Mouse (Mus musculus) midbrain, embryonic 10.5 days (tissue): Measurements from ENCODE around the gene Dus3l. TPM values are rescaled to one million over a fixed set of nuclear protein-coding genes. Genes with fewer than 3 reads are reported as not detected.

ENCODE experiments used
- DNase-seq: peaks from one replicate; pipeline ENCODE4 v3.0.0-alpha.2; 2017; ENCODE audit warnings: low spot score
- H3K27ac ChIP-seq: fragments of 300-500 bp; sonication (generic); replicated peaks from 2 replicates; pipeline ENCODE4 v1.5.1; 2016; ENCODE audit warnings: mild to moderate bottlenecking
- H3K27me3 ChIP-seq: fragments of 300-500 bp; sonication (generic); 2 replicates; pipeline ENCODE4 v1.6.1; 2016; ENCODE audit warnings: low read depth, mild to moderate bottlenecking; ENCODE audit not compliant: poor library complexity, severe bottlenecking
- H3K36me3 ChIP-seq: fragments of 300-500 bp; sonication (generic); 2 replicates; pipeline ENCODE4 v1.6.1; 2016; ENCODE audit warnings: mild to moderate bottlenecking, moderate library complexity
- H3K4me1 ChIP-seq: fragments of 300-500 bp; sonication (generic); 2 replicates; pipeline ENCODE4 v1.6.1; 2016
- H3K4me3 ChIP-seq: fragments of 300-500 bp; sonication (generic); 2 replicates; pipeline ENCODE4 v1.5.1; 2016; ENCODE audit warnings: mild to moderate bottlenecking, moderate library complexity
- H3K9me3 ChIP-seq: fragments of 300-500 bp; sonication (generic); replicated peaks from 2 replicates; pipeline ENCODE4 v1.6.1; 2016; ENCODE audit warnings: mild to moderate bottlenecking
- WGBS: fragments of 180-500 bp; shearing (Covaris S2); methylation state at CpG from one replicate; pipeline ENCODE4 v1.1.7; 2016; 5-methylcytosine and 5-hydroxymethylcytosine counted together
- polyA plus RNA-seq: library from polyadenylated mRNA; unstranded; fragments of >200 nt; fragmentation: Nextera tagmentation; extraction: Ambion mirVana; gene quantifications from 2 replicates; pipeline ENCODE4 v1.2.1, GENCODE M21; 2016

Gene Dus3l
- polyA plus RNA-seq, 1 experiment from 2014 or later = 44.7 TPM

DNA sequence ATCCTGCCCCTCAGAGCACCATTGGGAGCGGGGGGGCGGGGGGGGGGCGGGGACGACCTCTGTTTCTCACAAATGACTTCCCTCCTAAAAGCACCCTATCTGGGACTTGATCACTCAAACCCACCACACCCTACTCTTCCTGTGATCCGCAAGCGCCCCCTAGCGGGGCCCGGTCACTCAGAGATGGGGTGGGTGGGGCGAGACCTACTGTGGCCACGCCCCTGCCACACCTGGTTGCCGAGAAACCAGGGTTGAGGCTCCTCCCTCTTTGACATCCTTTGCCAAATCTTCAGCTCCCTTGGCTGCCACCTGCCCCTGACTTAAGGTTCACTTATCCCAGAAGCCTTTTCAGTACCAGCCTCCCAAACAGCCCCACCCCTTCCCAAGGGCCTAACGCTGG is 6.4 kb upstream of the Dus3l start:
- Histone ChIP-seq H3K36me3 (no peaks in the 10 kb centered on the region), H3K27me3 (peaks cover 84% of the 10 kb centered on the region), H3K9me3 (no peaks in the 10 kb centered on the region), H3K27ac (0 out of 2 replicates have a peak overlapping the region, but pooled peaks have one; percentile 69), H3K4me3 (peak overlapping the region; percentile 61; the same call in 1 of the 2 replicates), H3K4me1 (peaks cover 59% of the 10 kb centered on the region)
- peak; percentile 61 for DNase-seq
- 3% methylated on average over 12 of the region's 12 CpGs for WGBS

DNA sequence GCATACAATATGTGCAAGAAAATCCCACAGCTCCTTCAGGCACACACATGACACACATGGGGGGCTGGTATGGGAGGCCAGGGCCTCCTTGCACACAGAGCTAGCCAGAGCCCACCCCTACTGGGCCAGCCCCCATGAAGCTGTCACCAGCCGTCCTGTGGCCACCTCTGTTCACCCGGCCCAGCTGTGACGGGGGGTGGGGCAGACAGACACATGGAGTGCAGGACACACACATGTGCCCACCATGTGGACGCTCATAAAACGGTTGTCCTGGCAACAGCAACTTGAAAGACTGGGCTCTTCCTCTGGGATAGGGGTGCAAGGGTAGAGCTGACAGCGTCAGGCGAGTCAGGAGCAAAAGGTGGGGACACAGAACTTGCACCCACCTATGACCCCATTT is 5.3 kb upstream of the Dus3l start:
- no peak overlapping the region for H3K27ac ChIP-seq
- peaks cover 73% of the 10 kb centered on the region for H3K27me3 ChIP-seq
- H3K4me1 ChIP-seq = peaks cover 52% of the 10 kb centered on the region
- no peaks in the 10 kb centered on the region for H3K36me3 ChIP-seq
- H3K4me3 ChIP-seq = 0 out of 2 replicates have a peak overlapping the region, but pooled peaks have one; percentile 7
- no peaks in the 10 kb centered on the region for H3K9me3 ChIP-seq
- no peak for DNase-seq
- 66% methylated on average over 7 of the region's 7 CpGs for WGBS

DNA sequence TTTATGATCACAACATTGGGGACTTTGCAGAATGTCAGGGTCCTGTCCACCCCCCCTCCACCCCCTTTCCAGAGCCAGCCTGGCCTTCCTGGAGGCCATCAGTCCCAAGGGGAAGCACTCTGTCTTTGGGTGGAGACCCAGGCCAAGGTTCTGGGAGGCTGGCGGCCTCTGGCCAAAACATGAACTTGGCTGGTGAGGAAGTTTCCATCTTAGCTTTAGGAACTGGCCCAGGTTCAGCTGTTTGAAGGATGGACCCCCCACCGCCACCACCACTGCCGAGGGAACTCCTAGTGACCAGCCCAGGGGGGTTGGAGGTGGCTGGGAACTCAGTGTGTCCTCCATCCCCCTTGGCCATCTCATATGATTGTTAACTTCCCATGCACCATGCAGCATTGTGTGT is 3.5 kb upstream of the Dus3l start:
- no peaks in the 10 kb centered on the region for H3K9me3 ChIP-seq
- H3K4me3 ChIP-seq = no peak overlapping the region
- WGBS = 77% methylated on average over 3 of the region's 3 CpGs
- peaks cover 61% of the 10 kb centered on the region for H3K4me1 ChIP-seq
- H3K36me3 ChIP-seq = no peaks in the 10 kb centered on the region
- no peak for DNase-seq
- H3K27me3 ChIP-seq = peaks cover 55% of the 10 kb centered on the region
- peak overlapping the region; percentile 90; the same call in 1 of the 2 replicates for H3K27ac ChIP-seq

DNA sequence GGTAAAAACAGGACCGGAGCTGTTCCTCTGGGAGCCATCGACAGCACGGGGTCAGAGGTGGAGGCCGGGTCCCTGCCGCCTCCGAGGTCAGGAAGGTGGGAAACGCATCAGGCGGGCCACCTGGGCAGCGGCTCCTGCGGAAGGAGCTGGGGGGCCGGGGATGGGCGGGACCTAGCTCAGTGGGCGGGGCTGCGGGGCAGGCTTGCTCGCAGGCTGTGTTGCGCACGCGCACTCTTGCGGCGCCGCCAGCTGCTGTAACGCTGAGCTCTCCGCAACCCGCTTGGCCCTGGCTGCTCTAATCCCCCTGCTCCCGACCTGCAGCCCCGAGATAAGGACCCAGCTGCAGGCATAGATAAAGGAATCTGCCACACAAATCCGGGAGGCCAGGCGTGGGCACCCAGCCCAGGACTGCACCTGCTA is 2.6 kb upstream of the Dus3l start:
- H3K27ac ChIP-seq = peak overlapping the region; percentile 90
- DNase-seq = peak; percentile 91
- H3K4me1 ChIP-seq = peaks cover 56% of the 10 kb centered on the region
- H3K9me3 ChIP-seq = no peaks in the 10 kb centered on the region
- peaks cover 7% of the 10 kb centered on the region for H3K36me3 ChIP-seq
- H3K27me3 ChIP-seq = peaks cover 46% of the 10 kb centered on the region
- under 1% methylated on average over 28 of the region's 28 CpGs for WGBS
- peak overlapping the region; percentile 62 for H3K4me3 ChIP-seq

DNA sequence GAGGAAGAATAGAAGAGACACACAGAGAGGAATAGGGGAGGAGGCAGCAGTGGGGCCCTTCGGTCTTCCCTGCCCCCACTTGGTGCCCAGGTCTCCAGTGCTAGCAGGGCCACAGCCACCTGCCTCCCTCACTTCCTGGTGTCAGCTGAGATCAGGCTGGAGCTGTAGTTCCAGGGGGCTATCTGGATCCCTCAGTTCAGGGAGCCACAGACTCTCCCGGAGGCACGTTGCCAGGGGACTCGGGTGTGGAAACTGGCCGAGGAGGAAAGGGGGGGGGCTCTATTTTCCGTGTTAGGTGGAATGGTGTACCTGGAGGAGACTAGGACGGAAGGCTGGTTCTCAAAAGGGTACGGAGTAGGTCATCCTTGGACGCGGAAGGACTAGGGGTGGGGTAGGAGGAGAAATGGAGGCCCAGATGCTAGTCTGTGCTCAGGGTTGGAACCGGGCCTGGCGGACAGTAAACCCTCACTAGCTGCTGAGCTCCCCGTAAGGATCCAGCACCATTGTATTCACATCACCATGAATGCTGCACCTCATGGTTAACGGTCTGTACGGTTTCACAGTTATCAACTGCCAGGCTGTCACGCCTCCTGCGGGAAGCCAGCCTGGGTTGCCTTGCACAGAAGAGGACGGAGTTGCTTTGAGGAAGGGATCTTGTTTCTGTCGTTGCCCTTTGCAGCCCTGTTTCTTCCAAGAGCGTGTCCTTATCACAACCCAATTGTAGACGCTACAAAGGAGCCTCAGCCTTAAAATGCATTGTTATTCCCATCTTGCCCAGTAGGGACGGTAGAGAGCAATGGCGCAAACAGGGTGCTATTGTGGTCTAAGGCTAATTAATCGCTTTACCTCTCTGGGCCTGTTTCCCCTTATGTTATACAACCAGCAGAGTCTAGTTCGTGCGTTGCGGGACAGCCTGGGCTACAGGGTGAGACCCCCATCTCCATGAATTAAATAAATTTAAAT is 1.5 kb upstream of the Dus3l start:
- 47% methylated on average over 27 of the region's 27 CpGs for WGBS
- Histone ChIP-seq H3K36me3 (peaks cover 18% of the 10 kb centered on the region), H3K27me3 (peaks cover 35% of the 10 kb centered on the region), H3K4me3 (peak overlapping the region; percentile 62; the same call in 1 of the 2 replicates), H3K27ac (peak overlapping the region; percentile 97), H3K4me1 (peaks cover 45% of the 10 kb centered on the region), H3K9me3 (no peaks in the 10 kb centered on the region)
- DNase-seq = peak; percentile 61

DNA sequence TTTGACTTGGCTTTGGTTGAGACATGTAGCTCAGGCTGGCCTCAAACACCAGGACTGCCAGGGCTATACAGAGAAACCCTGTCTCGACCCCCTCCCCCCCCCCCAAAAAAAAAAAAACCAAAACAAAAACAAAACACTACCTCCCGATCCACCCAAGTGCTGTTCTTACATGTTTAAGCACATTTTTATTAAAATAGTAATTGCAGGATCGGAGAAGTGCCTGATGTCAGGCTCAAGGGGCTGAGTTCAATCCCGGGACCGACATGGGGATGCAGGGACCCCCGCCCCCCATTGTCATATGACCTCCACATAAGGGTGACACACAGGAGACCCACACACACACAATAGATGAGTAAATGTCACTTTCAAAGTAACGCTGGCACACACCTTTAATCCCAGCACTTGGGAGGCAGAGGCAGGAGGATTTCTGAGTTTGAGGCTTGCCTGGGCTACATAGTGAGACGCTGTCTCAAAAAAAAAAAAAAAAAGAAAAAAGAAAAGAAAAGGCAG is 761 bp upstream of the Dus3l start:
- H3K27me3 ChIP-seq = peaks cover 28% of the 10 kb centered on the region
- H3K27ac ChIP-seq = peak overlapping the region; percentile 97
- H3K9me3 ChIP-seq = no peaks in the 10 kb centered on the region
- no peak for DNase-seq
- peaks cover 25% of the 10 kb centered on the region for H3K36me3 ChIP-seq
- peaks cover 44% of the 10 kb centered on the region for H3K4me1 ChIP-seq
- 75% methylated on average over 8 of the region's 8 CpGs for WGBS
- peak overlapping the region; percentile 85 for H3K4me3 ChIP-seq

DNA sequence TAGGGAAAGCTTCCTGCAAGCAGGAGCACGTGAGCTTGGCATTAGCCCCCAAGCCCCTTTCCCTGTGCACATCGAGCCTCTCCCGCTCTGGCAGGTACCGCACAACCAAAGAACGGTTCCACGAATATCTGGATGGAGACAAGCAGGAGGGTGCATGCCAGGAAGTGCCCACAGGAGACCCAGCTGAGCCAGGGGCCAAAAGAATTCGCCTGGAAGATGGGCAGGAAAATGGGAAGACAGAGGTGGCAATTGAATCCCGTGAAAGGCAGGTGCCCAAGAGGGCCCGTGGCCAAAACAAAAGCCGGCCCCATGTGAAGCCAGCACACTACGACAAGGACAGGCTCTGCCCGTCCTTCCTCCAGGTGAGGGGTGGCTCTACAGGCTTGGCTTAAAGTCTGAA is 874 bp downstream of the Dus3l start:
- peaks cover 11% of the 10 kb centered on the region for H3K27me3 ChIP-seq

DNA sequence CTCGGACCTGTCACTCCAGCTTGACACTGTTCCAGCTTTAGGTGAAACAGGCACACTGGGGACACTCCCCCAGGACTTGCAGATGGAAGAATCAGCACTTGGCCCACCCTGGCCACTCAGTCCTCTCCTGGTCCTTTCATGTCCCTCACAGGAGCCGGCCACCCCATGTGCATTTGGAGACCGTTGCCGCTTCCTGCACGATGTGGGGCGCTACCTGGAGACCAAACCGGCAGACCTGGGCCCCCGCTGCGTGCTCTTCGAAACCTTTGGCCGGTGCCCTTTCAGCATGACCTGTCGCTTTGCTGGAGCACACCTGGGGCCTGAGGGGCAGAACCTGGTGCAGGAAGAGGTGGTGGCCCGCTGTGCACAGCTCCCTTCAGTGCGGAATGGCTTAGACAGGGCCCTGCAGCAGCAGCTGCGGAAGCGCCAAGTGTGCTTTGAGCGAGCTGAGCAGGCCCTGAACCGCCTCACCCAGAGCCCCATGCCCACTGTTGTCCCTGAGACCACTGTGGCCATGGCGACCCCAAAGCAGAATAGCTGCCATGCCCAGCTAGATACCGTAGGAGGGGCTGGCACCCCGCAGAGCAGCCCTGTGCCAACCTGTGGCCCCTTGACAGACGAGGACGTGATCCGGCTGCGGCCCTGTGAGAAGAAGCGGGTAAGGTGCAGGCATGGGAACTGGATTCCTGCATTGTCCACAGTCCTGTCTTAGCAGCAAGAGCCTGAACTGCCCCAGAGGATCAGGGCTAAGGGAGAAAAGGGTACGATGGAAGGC is 2.3 kb downstream of the Dus3l start:
- H3K36me3 ChIP-seq = peaks cover 55% of the 10 kb centered on the region
- H3K27me3 ChIP-seq = no peaks in the 10 kb centered on the region
- H3K4me1 ChIP-seq = peaks cover 28% of the 10 kb centered on the region
- no peak overlapping the region for H3K4me3 ChIP-seq
- no peak overlapping the region for H3K27ac ChIP-seq
- no peak for DNase-seq
- WGBS = 94% methylated on average over 27 of the region's 27 CpGs
- no peaks in the 10 kb centered on the region for H3K9me3 ChIP-seq

More for the DNA sequence above, 874 bp downstream of the Dus3l start:
- peaks cover 42% of the 10 kb centered on the region for H3K36me3 ChIP-seq
- H3K9me3 ChIP-seq = no peaks in the 10 kb centered on the region
- peak overlapping the region; percentile 97 for H3K27ac ChIP-seq
- H3K4me1 ChIP-seq = peaks cover 38% of the 10 kb centered on the region
- 53% methylated on average over 12 of the region's 12 CpGs for WGBS
- DNase-seq = no peak
- H3K4me3 ChIP-seq = peak overlapping the region; percentile 85

DNA sequence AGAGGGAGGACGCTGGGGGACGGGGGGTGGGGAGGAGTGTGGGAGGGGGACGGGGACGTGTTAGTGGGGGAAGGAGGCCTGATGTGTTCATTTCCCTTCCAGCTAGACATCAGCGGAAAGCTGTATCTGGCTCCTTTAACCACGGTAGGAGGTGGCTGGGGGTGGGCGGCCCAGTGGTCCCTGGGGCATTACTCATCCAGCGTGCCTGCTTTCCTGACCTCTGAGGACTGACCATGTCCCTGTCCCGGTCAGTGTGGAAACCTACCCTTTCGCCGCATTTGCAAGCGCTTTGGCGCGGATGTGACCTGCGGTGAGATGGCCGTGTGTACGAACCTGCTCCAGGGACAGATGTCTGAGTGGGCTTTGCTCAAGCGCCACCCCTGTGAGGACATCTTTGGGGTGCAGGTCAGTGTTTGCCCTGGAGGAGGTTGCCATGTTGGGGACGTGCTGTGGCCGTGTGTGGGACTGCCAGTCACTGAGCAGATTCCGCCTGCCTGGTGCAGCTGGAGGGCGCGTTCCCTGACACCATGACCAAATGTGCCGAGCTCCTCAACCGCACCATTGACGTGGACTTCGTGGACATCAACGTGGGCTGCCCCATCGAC is 3.1 kb downstream of the Dus3l start:
- Histone ChIP-seq H3K27ac (no peak overlapping the region), H3K4me1 (peaks cover 20% of the 10 kb centered on the region), H3K36me3 (peaks cover 58% of the 10 kb centered on the region), H3K4me3 (no peak overlapping the region), H3K27me3 (no peaks in the 10 kb centered on the region), H3K9me3 (no peaks in the 10 kb centered on the region)
- 95% methylated on average over 29 of the region's 29 CpGs for WGBS
- no peak for DNase-seq

DNA sequence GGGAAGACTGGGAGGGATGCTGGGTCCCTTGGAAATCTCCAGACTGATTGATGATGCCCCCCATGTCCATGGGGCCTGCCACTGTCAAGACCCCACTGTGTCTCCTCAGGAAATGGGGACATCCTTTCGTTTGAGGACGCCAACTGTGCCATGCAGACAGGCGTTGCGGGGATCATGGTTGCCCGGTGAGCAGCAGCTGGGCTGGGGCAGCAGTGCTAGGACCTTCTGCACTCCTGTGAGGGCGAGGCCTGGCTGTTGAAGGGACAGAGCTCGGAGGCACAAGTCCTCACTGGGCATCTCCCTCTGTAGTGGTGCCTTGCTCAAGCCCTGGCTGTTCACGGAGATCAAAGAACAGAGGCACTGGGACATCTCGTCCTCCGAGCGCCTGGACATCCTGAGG is 4.4 kb downstream of the Dus3l start:
- Histone ChIP-seq H3K27me3 (no peaks in the 10 kb centered on the region), H3K4me3 (no peak overlapping the region), H3K27ac (no peak overlapping the region), H3K36me3 (peaks cover 58% of the 10 kb centered on the region), H3K9me3 (no peaks in the 10 kb centered on the region), H3K4me1 (peaks cover 12% of the 10 kb centered on the region)
- no peak for DNase-seq
- WGBS = 92% methylated on average over 11 of the region's 11 CpGs

DNA sequence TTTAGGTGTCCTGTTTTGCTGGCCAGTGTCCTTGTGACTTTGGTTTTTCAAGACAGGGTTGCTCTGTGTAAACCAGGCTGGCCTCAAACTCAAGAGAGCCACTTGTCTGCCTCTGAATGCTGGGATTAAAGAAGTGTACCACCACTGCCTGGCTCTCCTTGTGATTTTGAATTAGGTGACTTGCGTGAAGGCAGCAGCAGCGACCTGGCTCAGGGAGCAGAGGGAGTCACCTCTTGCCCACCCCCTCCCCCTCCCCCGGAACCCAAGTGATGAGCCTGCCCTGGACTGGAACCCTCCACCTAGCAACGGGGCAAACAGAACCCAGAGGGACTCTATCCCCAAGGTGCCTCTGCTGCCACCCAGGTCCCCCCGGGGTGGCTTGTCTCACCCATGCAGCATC is 5.4 kb downstream of the Dus3l start, which contains the start of gene Prr22:
Gene Prr22 (plus strand): TSS at position 301 of the 400 bp plus-strand sequence.
- Histone ChIP-seq H3K27me3 (no peaks in the 10 kb centered on the region), H3K4me1 (peaks cover 7% of the 10 kb centered on the region), H3K36me3 (peaks cover 58% of the 10 kb centered on the region), H3K4me3 (no peak within 1 kb of the TSS), H3K9me3 (no peaks in the 10 kb centered on the region), H3K27ac (0 out of 2 replicates have a peak within 1 kb of the TSS, but pooled peaks have one; percentile 17)
- WGBS = 92% methylated on average over 5 of the region's 5 CpGs
- no peak for DNase-seq

DNA sequence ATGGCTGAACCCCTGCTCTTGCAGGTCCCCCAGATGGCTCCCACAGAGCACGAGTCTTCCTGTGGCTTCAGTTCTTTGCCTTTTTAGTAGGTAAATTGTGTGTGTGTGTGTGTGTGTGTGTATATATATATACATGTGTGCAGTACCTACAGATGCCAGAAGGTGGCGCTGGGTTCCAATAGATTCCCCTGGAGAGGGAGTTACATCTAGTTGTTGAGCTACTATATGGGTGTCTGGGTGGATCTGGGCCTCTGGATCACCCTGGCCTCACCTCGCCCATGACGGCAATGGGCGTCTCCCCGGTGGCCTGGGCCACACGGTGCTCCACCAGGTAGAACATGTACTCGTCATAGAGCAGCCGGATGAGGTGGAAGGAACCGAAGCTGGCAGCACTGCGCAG is 13.0 kb downstream of the Dus3l start:
- H3K9me3 ChIP-seq = peaks cover 8% of the 10 kb centered on the region
- H3K27me3 ChIP-seq = no peaks in the 10 kb centered on the region
- DNase-seq = no peak
- WGBS = 89% methylated on average over 11 of the region's 11 CpGs
- no peak overlapping the region for H3K4me3 ChIP-seq
- peaks cover 51% of the 10 kb centered on the region for H3K36me3 ChIP-seq
- H3K27ac ChIP-seq = no peak overlapping the region
- H3K4me1 ChIP-seq = peaks cover 19% of the 10 kb centered on the region
